Mouse (Mus musculus) liver, postnatal 0 days (tissue): Measurements from ENCODE around the gene Eif6. TPM values are rescaled to one million over a fixed set of nuclear protein-coding genes. Genes with fewer than 3 reads are reported as not detected.

ENCODE experiments used
- ATAC-seq: fragments of 200-750 bp; cut with Nextera tagmentation; 2 replicates; pipeline ENCODE4 v1.8.0; 2017; ENCODE audit warnings: mild to moderate bottlenecking, moderate library complexity
- DNase-seq: peaks from one replicate; pipeline ENCODE4 v3.0.0-alpha.2; 2016
- H3K27ac ChIP-seq: fragments of 300-500 bp; sonication (generic); 2 replicates; pipeline ENCODE4 v1.5.1; 2014; ENCODE audit warnings: antibody characterized with exemption, moderate library complexity, mild to moderate bottlenecking, low read depth
- H3K27me3 ChIP-seq: fragments of 300-500 bp; sonication (generic); 2 replicates; pipeline ENCODE4 v1.6.1; 2014; ENCODE audit warnings: low read length, control low read depth, mixed read lengths; ENCODE audit not compliant: insufficient read depth
- H3K36me3 ChIP-seq: fragments of 300-500 bp; sonication (generic); replicated peaks from 2 replicates; pipeline ENCODE4 v1.6.1; 2014; ENCODE audit warnings: mild to moderate bottlenecking, control low read depth, low read length, moderate library complexity, mixed read lengths; ENCODE audit not compliant: insufficient read depth
- H3K4me1 ChIP-seq: fragments of 300-500 bp; sonication (generic); 2 replicates; pipeline ENCODE4 v1.6.1; 2014; ENCODE audit warnings: antibody characterized with exemption, mild to moderate bottlenecking, control low read depth; ENCODE audit not compliant: insufficient read depth
- H3K4me2 ChIP-seq: fragments of 300-500 bp; sonication (generic); 2 replicates; pipeline ENCODE4 v1.6.1; 2014; ENCODE audit warnings: low read depth, mild to moderate bottlenecking, low read length, moderate library complexity, mixed read lengths
- H3K4me3 ChIP-seq: fragments of 300-500 bp; sonication (generic); 2 replicates; pipeline ENCODE4 v1.5.1; 2014; ENCODE audit warnings: low read depth, low read length
- H3K9ac ChIP-seq: fragments of 300-500 bp; sonication (generic); replicated peaks from 2 replicates; pipeline ENCODE4 v1.6.1; 2014; ENCODE audit warnings: mild to moderate bottlenecking, moderate library complexity
- H3K9me3 ChIP-seq: fragments of 300-500 bp; sonication (generic); 2 replicates; pipeline ENCODE4 v1.6.1; 2016; ENCODE audit warnings: mild to moderate bottlenecking, control low read depth, low read length, mixed read lengths
- CTCF ChIP-seq: sonication (generic); IDR thresholded peaks from 2 replicates; pipeline ENCODE4 v1.5.1; 2016; ENCODE audit warnings: antibody characterized with exemption, low read depth
- EP300 ChIP-seq: IDR thresholded peaks from 2 replicates; pipeline ENCODE4 v1.6.1; 2016; ENCODE audit warnings: antibody characterized with exemption, low read depth, mild to moderate bottlenecking
- WGBS: fragments of 180-500 bp; shearing (Covaris S2); extraction: QIAGEN DNeasy Blood & Tissue Kit; methylation state at CpG from one replicate; pipeline ENCODE4 v1.1.7; 2014; ENCODE audit not compliant: insufficient replicate concordance; 5-methylcytosine and 5-hydroxymethylcytosine counted together
- polyA plus RNA-seq: library from polyadenylated mRNA; unstranded; fragments of >200 nt; fragmentation: Nextera tagmentation; extraction: Ambion mirVana; gene quantifications from 2 replicates; pipeline ENCODE4 v1.2.1, GENCODE M21; 2015

The Eif6 gene
- polyA plus RNA-seq, 1 experiment from 2014 or later = 130 TPM

- ATAC-seq = no peak
- 78% methylated on average over 11 of the region's 11 CpGs for WGBS
- Histone ChIP-seq H3K36me3 (peaks cover 2% of the 10 kb centered on the region; the same call in 1 of the 2 replicates), H3K27ac (no peak overlapping the region), H3K9ac (no peak overlapping the region), H3K27me3 (no peaks in the 10 kb centered on the region), H3K4me2 (no peak overlapping the region), H3K9me3 (no peaks in the 10 kb centered on the region), H3K4me1 (no peaks in the 10 kb centered on the region), H3K4me3 (no peak overlapping the region)
- no peak for DNase-seq
- no peak for TF ChIP-seq CTCF
- no peak for TF ChIP-seq EP300
These were observed 36.7 kb upstream of the Eif6 start for GRCm38 (mm10) chr2:155863301-155863867.

DNA sequence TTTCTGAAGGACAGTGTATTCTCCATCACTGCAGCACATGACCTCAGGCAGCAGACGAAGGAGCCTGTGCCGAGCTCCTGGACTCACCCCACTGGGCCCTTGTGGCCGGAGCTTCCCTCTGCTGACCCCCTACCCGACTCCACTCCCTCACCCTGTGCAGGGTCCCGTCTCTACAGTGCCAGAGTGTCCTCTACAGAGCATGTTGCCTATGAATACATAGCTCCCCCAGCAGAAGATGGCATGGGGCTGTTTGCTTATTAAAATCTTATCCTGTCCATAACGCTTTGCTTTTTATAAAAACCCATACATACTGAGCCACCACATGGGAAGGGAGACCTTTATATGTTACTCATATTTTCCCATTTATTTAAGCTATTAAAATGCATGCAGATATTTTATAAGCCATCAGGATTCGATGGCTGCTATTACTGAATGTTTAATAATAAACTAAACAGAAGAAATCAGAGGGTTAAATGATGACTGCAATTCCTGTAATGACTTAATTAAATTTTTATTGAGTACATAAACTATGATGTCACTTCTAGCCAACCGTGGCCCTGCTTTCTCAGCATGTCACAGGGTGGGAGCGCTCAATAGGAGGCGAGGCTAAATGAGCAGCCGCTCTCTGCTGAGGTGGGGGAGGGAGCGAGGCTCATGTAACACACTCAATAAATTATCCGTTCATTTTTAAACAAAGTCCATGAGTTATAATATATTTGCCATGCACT, 36.0 kb upstream of the Eif6 start:
- peaks cover 2% of the 10 kb centered on the region; the same call in 1 of the 2 replicates for H3K36me3 ChIP-seq
- H3K9ac ChIP-seq = no peak overlapping the region
- H3K9me3 ChIP-seq = no peaks in the 10 kb centered on the region
- TF ChIP-seq EP300 (no peak), CTCF (no peak)
- WGBS = 89% methylated on average over 13 of the region's 13 CpGs
- no peak overlapping the region for H3K4me2 ChIP-seq
- no peaks in the 10 kb centered on the region for H3K4me1 ChIP-seq
- ATAC-seq = no peak
- no peak for DNase-seq
- no peak overlapping the region for H3K4me3 ChIP-seq
- no peaks in the 10 kb centered on the region for H3K27me3 ChIP-seq
- no peak overlapping the region for H3K27ac ChIP-seq

GRCm38 (mm10) chr2:155861581-155861980, 34.9 kb upstream of the Eif6 start:
- no peak overlapping the region for H3K4me2 ChIP-seq
- ATAC-seq = no peak
- H3K4me1 ChIP-seq = no peaks in the 10 kb centered on the region
- H3K36me3 ChIP-seq = peaks cover 3% of the 10 kb centered on the region; the same call in 1 of the 2 replicates
- no peak overlapping the region for H3K9ac ChIP-seq
- 75% methylated on average over 6 of the region's 6 CpGs for WGBS
- H3K27ac ChIP-seq = no peak overlapping the region
- H3K27me3 ChIP-seq = no peaks in the 10 kb centered on the region
- TF ChIP-seq CTCF (no peak), EP300 (no peak)
- H3K9me3 ChIP-seq = no peaks in the 10 kb centered on the region
- no peak for DNase-seq
- no peak overlapping the region for H3K4me3 ChIP-seq

GRCm38 (mm10) chr2:155860102-155860501, 33.4 kb upstream of the Eif6 start:
- 71% methylated on average over 7 of the region's 7 CpGs for WGBS
- Histone ChIP-seq H3K4me1 (no peaks in the 10 kb centered on the region), H3K9ac (no peak overlapping the region), H3K36me3 (peaks cover 10% of the 10 kb centered on the region; the same call in 1 of the 2 replicates), H3K27ac (no peak overlapping the region), H3K9me3 (no peaks in the 10 kb centered on the region), H3K4me3 (no peak overlapping the region), H3K4me2 (no peak overlapping the region), H3K27me3 (no peaks in the 10 kb centered on the region)
- ATAC-seq (no peak), DNase-seq (no peak)
- no peak for TF ChIP-seq EP300

DNA sequence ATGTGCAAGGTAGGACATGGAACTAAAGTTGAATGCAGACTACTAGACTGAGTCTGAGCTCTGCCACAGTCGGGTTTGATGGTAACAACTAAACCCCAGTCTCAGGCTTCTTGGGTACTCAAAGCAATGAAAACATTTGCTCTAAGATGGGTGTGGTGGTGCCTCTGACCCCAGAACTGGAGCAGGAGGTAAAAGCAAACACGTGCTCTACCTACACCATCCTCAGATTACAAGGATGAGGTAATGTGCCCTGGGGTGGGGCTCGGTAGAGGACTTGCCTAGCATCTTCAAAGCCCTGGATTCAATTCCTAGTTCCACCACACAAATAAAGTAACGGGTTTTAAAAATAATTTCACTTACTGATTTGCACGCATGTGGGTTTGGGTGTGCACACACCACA, 25.8 kb upstream of the Eif6 start:
- Histone ChIP-seq H3K4me3 (no peak overlapping the region), H3K27me3 (no peaks in the 10 kb centered on the region), H3K36me3 (peaks cover 20% of the 10 kb centered on the region), H3K9me3 (no peaks in the 10 kb centered on the region), H3K4me2 (no peak overlapping the region), H3K4me1 (no peaks in the 10 kb centered on the region), H3K9ac (no peak overlapping the region), H3K27ac (no peak overlapping the region)
- TF ChIP-seq EP300 = no peak
- TF ChIP-seq CTCF = no peak
- DNase-seq (no peak), ATAC-seq (no peak)
- WGBS = 80% methylated on average over 5 of the region's 5 CpGs

GRCm38 (mm10) chr2:155850120-155850519, 23.4 kb upstream of the Eif6 start:
- TF ChIP-seq CTCF (no peak), EP300 (no peak)
- Histone ChIP-seq H3K4me2 (no peak overlapping the region), H3K9me3 (no peaks in the 10 kb centered on the region), H3K9ac (no peak overlapping the region), H3K4me1 (no peaks in the 10 kb centered on the region), H3K27ac (no peak overlapping the region), H3K36me3 (peaks cover 24% of the 10 kb centered on the region), H3K27me3 (no peaks in the 10 kb centered on the region), H3K4me3 (no peak overlapping the region)
- DNase-seq = no peak
- 83% methylated on average over 7 of the region's 7 CpGs for WGBS
- ATAC-seq = no peak
